Mouse (Mus musculus): ENCODE measurements around the gene Gm10401. TPM values are rescaled to one million over a fixed set of nuclear protein-coding genes. Genes with fewer than 3 reads are reported as not detected.
A peak's percentile ranks its signal among the peaks of the same experiment; 100 is the strongest.
"Not testable (repeated sequence)": the region's sequence is repeated elsewhere in the genome, so short reads cannot be mapped to it uniquely, and the experiment has no call there.

Gm10401 gene
- total RNA-seq, 2 experiments from 2014 or later, result not detected

DNA sequence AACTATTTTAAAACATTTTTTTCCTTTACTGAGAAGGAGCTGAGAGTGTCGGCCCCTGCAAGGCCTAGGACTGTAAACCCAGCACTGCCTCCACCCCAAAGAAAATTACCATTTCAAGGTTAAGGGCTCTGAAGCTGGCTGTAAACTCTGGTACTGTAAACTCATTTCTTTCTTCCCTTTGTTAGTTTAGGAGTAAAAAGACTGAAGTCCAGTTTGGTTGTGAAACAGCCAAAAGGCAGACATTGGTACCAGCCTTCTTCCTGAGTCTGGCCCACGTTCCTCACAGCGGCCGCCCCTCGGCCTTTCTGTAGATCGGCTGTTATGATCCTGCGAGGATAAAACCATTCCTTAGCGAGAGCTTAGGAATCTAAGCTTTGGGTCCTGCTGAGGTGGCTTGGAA is 16.4 kb upstream of the Gm10401 start:
- no peak for TF ChIP-seq CTCF (IDR thresholded peaks at IDR 0.05)
- Histone ChIP-seq H3K4me3 (no peak overlapping the region), H3K27ac (no peak overlapping the region)
- intact Hi-C loops (cut with DNase I), result no loop called here
- no peak for DNase-seq (ENCODE audit: extremely low spot score in 1 of 2, low spot score in 2 of 2)

DNA sequence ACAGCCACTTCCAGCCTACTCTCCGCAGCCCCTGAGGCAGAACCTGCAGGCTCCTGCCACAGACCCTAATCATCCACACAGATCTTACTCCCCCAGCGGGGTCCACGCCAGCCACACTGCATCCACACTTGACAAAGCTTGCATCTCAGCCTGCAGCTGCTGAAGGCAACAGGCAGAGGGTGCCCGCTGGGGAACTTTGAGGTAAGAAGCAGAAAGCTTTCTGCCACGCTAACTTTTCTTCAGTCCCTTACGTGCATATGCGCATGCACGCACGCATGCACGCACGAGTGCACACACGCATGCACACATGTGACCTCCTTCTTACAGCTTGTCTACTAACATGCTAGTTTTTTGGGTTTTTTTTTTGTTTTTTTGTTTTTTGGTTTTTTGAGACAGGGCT is 15.1 kb upstream of the Gm10401 start:
- H3K27ac ChIP-seq, result no peak overlapping the region
- H3K4me3 ChIP-seq, result no peak overlapping the region
- intact Hi-C loops (cut with DNase I), result no loop called here
- no peak for TF ChIP-seq CTCF (IDR thresholded peaks at IDR 0.05)
- no peak for DNase-seq (ENCODE audit: extremely low spot score in 1 of 2, low spot score in 2 of 2)

DNA sequence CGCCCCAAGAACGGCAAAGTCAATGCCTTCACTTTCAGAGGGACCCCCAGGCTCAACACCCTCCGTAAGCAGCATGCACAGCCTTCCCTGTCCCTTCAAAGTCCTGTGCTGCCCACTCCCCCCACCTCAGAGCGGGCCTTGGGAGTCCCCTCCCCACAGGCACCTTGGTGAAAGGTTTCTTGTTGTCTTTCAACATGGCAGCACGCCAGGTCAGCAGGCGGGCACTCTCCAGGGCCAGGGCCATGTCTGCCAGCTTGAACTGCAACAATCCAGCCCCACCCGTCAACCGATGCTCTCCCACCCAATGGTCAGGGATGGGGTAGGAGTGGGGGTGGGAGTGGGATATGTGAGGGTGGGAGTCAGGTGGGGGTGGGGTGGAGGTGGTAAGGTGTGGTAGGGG is 13.1 kb upstream of the Gm10401 start:
- TF ChIP-seq CTCF (IDR thresholded peaks at IDR 0.05), result no peak
- intact Hi-C loops (cut with DNase I), result no loop called here
- peak in 1 of 2 experiments; percentile 9 for DNase-seq (ENCODE audit: extremely low spot score in 1 of 2, low spot score in 2 of 2)
- H3K4me3 ChIP-seq, result no peak overlapping the region
- H3K27ac ChIP-seq, result no peak overlapping the region

DNA sequence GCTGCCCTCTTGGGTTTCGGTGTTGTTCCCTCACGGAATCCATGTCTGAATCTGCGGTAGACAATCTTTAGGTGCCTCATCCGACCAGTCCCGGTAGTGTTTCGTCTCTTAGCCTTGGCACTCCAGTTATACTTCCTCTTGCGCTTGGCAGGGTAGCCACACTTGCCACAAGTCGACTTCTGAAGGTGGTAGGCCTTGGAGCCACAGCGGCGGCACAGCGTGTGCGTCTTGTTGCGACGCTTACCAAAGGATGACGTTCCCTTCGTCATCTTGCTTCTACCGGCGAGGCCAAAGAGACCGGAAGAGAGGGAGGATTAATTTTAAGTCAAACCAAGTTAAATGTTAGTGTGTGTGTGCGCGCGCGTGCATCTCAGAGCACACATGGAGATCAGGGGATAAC is 5.2 kb upstream of the Gm10401 start:
- DNase-seq (ENCODE audit: extremely low spot score in 1 of 2, low spot score in 2 of 2); H3K4me3 ChIP-seq; H3K27ac ChIP-seq; intact Hi-C loops (cut with DNase I): not testable (repeated sequence)

DNA sequence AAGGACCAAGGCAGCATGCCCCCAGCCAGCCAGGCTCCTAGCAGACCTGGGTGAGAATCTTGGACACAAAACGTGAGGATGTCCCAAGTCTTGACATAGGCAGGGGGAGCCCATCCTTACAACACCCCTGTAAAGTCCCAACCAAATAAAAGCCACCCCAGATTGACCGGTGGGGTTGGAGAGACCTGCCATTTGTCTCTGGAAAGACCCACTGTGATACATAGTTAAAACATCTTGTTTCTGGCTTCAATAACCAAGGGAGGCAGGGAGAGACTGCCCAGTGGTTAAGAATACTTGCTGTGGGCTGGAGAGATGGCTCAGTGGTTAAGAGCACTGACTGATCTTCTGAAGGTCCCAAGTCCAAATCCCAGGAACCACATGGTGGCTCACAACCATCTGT is 4.1 kb upstream of the Gm10401 start:
- H3K27ac ChIP-seq, result no peak overlapping the region
- TF ChIP-seq CTCF (IDR thresholded peaks at IDR 0.05), result no peak
- no peak for DNase-seq (ENCODE audit: extremely low spot score in 1 of 2, low spot score in 2 of 2)
- no peak overlapping the region for H3K4me3 ChIP-seq
- intact Hi-C loops (cut with DNase I), result no loop called here

DNA sequence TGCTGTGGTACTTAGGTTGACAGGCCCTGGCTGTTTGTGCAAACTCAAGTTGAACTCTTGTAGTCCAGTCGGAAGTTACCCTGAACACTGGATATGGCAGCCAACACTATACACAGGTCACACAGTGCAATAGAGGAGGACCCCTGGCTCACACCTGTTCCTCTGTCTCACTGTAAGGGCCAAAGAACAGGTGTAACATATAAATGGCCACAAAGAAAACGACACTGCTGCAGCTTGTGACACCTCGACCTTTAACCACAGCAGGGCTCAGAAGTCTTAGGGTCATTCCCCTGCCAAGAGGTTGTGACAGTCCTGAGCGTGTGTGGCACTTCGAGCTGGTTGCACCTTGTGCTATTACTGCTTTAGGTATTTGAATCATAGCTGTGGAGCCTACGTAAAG is 2.4 kb upstream of the Gm10401 start:
- DNase-seq (ENCODE audit: extremely low spot score in 1 of 2, low spot score in 2 of 2), result no peak
- TF ChIP-seq CTCF (IDR thresholded peaks at IDR 0.05), result no peak
- H3K27ac ChIP-seq, result no peak overlapping the region; the same call in 1 of the 2 replicates
- intact Hi-C loops (cut with DNase I), result no loop called here
- H3K4me3 ChIP-seq, result no peak overlapping the region

DNA sequence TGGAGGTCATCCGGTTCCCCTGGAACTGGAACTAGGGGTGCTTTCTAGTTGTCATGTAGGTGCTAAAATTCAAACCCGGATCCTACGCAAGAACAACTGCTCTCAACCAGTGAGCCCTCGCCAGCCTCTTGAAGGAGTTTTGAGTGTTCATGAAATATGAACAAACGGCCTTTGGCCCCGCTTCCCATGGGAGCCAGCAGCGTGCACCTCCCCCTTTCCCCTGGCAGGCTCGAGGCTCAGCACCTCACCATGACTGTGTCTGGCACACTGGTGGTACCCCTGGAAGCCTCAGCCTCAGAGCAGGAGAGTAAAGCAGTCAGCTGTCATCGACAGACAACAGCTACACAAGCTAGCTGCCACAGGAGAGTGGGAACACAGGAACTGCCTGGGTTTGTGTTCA is 1.9 kb upstream of the Gm10401 start:
- H3K27ac ChIP-seq, result no peak overlapping the region
- intact Hi-C loops (cut with DNase I), result no loop called here
- TF ChIP-seq CTCF (IDR thresholded peaks at IDR 0.05), result no peak
- DNase-seq (ENCODE audit: extremely low spot score in 1 of 2, low spot score in 2 of 2), result no peak
- H3K4me3 ChIP-seq, result no peak overlapping the region

DNA sequence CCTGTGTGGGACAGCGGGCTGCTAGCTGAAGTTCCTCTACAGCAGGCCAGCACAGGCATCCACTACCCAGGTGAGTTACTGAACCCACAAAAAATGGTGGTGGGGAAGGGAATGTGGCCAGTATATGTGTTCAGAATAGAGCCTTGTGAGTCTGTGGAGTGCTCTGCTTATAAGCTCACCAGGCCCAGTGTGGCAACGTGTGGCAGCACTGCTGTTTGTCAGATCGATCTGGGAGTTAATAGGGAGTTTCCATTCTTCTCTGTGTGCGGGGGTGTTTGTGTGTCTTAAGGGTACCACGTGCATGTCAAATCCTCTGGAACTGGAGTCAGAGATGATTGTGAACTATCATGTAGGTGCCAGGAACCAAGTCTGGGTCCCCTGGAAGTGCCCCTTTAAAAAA is 1.4 kb upstream of the Gm10401 start:
- TF ChIP-seq CTCF (IDR thresholded peaks at IDR 0.05), result no peak
- no peak for DNase-seq (ENCODE audit: extremely low spot score in 1 of 2, low spot score in 2 of 2)
- intact Hi-C loops (cut with DNase I), result no loop called here
- no peak overlapping the region for H3K4me3 ChIP-seq
- H3K27ac ChIP-seq, result no peak overlapping the region

DNA sequence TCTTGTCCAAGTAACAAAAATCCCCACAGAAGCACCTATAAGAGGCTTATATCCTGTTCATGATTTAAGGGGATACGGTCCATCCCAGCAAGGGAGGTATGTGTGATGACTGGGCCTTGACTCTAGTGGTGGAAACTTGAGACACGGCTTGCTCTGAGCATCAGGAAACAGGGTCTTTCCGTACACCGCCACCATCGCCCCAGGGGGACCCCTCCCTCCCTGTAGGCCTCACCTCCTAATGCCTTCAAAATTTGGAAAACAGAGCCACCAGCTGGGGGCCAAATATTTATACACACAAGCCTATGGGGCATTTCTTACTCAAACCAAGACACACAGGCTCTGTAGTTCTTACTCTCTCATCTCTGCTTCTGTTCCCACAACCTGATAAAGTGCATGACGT is 6.3 kb downstream of the Gm10401 start:
- intact Hi-C loops (cut with DNase I), result no loop called here
- no peak for TF ChIP-seq CTCF (IDR thresholded peaks at IDR 0.05)

DNA sequence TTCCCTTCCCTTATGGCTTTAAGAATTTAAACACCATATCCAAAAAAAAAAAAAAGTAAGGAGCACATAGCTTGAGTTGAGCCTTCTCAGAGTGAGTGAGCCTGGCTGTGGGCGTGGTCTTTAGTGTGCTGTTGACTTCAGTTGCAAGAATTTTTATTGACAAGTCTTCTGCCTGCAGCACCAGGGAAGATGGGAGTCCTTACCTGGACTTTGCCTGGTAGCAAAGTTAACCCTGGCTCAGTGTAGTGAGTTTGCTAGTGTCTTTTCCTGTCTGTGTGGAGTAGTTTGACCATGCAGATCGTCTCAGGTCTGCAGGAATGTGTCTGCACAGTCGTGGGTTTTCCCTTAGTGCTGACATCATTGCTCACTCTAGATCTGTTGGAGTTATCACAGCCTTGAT is 7.1 kb downstream of the Gm10401 start:
- no peak for DNase-seq (ENCODE audit: extremely low spot score in 1 of 2, low spot score in 2 of 2)
- no peak for TF ChIP-seq CTCF (IDR thresholded peaks at IDR 0.05)
- no peak overlapping the region for H3K4me3 ChIP-seq
- H3K27ac ChIP-seq, result no peak overlapping the region
- intact Hi-C loops (cut with DNase I), result no loop called here

More for the DNA sequence above, 6.3 kb downstream of the Gm10401 start:
- no peak for DNase-seq (ENCODE audit: extremely low spot score in 1 of 2, low spot score in 2 of 2)
- Histone ChIP-seq H3K4me3 (no peak overlapping the region), H3K27ac (no peak overlapping the region)

DNA sequence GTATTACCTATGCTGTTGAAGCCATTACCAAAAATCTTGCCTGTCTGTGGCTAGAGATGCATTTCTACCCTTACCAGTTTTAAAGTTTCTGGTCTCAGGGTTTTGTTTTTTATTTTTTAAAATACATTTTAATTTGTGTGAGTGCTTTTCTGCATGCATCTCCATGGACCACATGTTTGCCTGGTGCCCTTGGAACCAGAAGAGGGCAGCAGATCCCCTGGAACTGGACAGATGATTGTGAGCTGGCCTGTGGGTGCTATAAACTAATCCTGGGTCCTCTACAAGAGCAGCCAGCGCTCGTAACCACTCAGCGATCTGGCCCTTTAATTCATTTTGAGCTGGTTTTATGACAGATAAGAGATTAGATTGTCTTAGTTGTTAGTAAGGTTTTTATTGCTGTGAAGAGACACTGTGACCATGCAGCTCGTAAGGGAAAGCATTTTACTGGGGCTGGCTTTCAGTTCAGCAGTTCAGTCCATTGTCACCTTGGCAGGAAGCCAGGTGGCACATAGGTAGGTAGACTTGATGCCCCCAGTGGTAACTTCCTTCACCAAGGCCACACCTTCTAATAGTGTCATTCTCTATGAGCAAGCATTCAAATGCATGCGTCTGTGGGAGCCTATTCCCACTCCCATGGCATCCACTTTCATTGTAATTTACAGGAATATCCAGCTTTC is 8.4 kb downstream of the Gm10401 start:
- no peak for DNase-seq (ENCODE audit: extremely low spot score in 1 of 2, low spot score in 2 of 2)
- no peak overlapping the region for H3K27ac ChIP-seq
- H3K4me3 ChIP-seq, result no peak overlapping the region
- intact Hi-C loops (cut with DNase I), result no loop called here
- peak; percentile 26 for TF ChIP-seq CTCF (IDR thresholded peaks at IDR 0.05)

DNA sequence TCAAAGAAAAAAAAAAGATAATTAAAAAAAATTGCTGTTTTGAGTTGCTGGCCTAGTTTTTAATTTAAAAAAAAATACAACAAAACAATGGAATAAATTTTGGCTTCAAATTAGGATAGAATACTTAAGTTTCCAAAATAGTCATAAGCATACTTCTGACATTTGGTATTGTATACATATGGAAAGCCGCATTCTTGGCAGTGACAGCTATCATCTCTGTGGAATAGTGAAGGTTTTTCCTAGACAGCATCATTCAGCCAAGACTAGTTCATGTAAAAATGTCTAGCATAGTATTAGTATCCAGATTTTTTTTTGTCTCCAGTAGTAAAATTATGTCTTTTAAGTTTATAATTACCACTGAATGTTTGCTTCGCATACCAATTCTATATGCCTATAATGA is 12.4 kb downstream of the Gm10401 start:
- no peak for DNase-seq (ENCODE audit: extremely low spot score in 1 of 2, low spot score in 2 of 2)
- no peak for TF ChIP-seq CTCF (IDR thresholded peaks at IDR 0.05)
- intact Hi-C loops (cut with DNase I), result no loop called here
- no peak overlapping the region for H3K4me3 ChIP-seq
- H3K27ac ChIP-seq, result no peak overlapping the region

DNA sequence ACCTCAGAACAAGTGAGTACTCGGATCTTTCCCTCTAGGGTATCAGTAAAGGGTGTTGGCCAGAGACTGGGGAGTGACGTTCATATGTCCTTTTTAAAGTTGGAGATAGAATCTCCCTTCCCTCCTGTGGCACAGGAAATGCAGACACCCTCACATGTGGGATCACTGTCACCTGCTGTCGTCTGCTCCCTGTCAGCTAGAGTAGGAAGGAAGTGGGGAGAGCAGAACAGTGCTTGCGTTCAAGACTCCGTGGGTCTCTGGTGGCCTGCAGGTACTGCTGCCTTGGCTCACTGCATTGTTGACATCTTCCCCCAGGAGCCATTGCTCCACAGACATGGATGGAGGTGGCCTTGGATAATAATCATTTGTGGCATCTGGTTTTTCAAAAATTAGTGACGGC is 14.6 kb downstream of the Gm10401 start:
- TF ChIP-seq CTCF (IDR thresholded peaks at IDR 0.05), result no peak
- DNase-seq (ENCODE audit: extremely low spot score in 1 of 2, low spot score in 2 of 2), result no peak
- intact Hi-C loops (cut with DNase I), result no loop called here
- Histone ChIP-seq H3K27ac (no peak overlapping the region), H3K4me3 (no peak overlapping the region)
